In the genomic region with DNA sequence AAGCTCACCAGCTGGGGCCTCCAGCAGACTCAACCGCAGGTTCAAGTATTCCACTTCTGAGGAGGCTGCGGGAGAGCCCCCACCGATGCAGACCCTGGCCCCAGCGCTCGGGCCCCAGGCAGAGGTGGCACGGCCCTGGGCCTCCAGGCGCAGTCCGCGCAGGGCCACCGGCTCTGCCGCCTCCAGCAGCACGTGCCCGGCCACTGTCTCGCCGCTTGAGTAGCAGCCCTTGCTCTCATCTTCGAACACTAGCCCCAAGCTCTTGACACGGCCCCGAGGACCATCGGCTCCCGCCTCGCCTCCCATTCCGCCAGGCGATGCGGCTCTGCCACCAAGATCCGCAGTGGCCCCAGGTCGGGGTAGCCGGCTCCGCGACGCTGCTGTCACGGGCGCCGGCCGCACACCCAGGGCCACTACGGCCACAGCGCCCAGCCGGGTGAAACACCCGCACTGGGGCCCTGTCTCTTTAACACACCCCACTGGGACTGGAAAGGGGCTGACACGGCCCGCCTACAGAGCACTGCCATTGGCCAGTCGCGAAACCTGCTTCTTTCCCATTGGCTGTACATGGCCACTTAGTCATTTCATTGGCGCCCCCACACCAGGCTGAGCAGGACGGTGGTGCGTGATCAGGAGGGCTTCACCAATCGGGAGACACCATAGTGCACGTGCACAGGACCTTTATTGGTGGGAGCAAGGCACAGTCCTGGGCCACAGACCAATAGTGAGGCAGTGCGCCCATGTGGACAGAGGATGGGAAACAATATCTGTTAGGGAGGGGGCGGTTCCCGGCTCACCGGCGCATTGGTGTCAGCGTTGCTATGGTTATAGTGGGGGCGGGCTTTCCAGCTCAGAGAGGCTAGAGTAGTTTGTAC, we compare ENCODE assay signal across 8 mouse cellular contexts. TPM values are rescaled to one million over a fixed set of nuclear protein-coding genes. Genes with fewer than 3 reads are reported as not detected.
DNase-seq lines count a peak whose midpoint lies in the region; ATAC-seq and TF ChIP-seq lines count a peak whose summit lies in the region.

TSS of gene Arrdc4 (minus strand) at position 481 of the 875 bp plus-strand sequence.

- H3K9me3 ChIP-seq in heart, embryonic 11.5 days (replicated peaks; ENCODE audit: control insufficient read depth, low read length) = no peaks in the 10 kb centered on the region
- no peaks in the 10 kb centered on the region for H3K9me3 ChIP-seq in kidney, embryonic 15.5 days (replicated peaks)
- H3K9me3 ChIP-seq in limb, embryonic 15.5 days = no peaks in the 10 kb centered on the region
- no peaks in the 10 kb centered on the region for H3K9me3 ChIP-seq in midbrain, postnatal 0 days (ENCODE audit: low read length)

- H3K4me1 ChIP-seq in brown adipose tissue, adult 24 weeks (ENCODE audit: control insufficient read depth, insufficient read depth, insufficient read length, low read length) = peaks cover 5% of the 10 kb centered on the region; the same call in 1 of the 2 replicates
- H3K4me1 ChIP-seq in heart, embryonic 11.5 days (ENCODE audit: control insufficient read depth, insufficient read depth, low read length) = peaks cover 6% of the 10 kb centered on the region
- peaks cover 26% of the 10 kb centered on the region for H3K4me1 ChIP-seq in kidney, embryonic 15.5 days
- H3K4me1 ChIP-seq in limb, embryonic 15.5 days = peaks cover 18% of the 10 kb centered on the region
- H3K4me1 ChIP-seq in midbrain, postnatal 0 days (ENCODE audit: insufficient read depth, low read length) = peaks cover 17% of the 10 kb centered on the region; the same call in 1 of the 2 replicates

- DNase-seq in 3134 (ENCODE audit: extremely low read depth, insufficient read length, low spot score) = peak; percentile 1
- DNase-seq in midbrain, postnatal 0 days (ENCODE audit: low spot score) = peak; percentile 100
- peak; percentile 71 to 73 for DNase-seq in spleen, postnatal 14 days (ENCODE audit: low spot score in 2 of 2)

- H3K4me2 ChIP-seq in heart, embryonic 11.5 days = peak within 1 kb of the TSS; percentile 92
- H3K4me2 ChIP-seq in kidney, embryonic 15.5 days = peak within 1 kb of the TSS; percentile 73
- peak within 1 kb of the TSS; percentile 86 for H3K4me2 ChIP-seq in limb, embryonic 15.5 days
- peak within 1 kb of the TSS; percentile 80 for H3K4me2 ChIP-seq in midbrain, postnatal 0 days (ENCODE audit: low read depth, low read length, poor library complexity, severe bottlenecking)

- no peaks in the 10 kb centered on the region for H3K27me3 ChIP-seq in heart, embryonic 11.5 days (ENCODE audit: control insufficient read depth, insufficient read depth, low read length)
- no peaks in the 10 kb centered on the region for H3K27me3 ChIP-seq in kidney, embryonic 15.5 days
- H3K27me3 ChIP-seq in limb, embryonic 15.5 days = no peaks in the 10 kb centered on the region
- H3K27me3 ChIP-seq in midbrain, postnatal 0 days (ENCODE audit: insufficient read depth, low read length) = no peaks in the 10 kb centered on the region

- under 1% methylated on average over 54 of the region's 54 CpGs for WGBS in heart, embryonic 11.5 days (ENCODE audit: insufficient replicate concordance)
- under 1% methylated on average over 54 of the region's 54 CpGs for WGBS in kidney, embryonic 15.5 days
- under 1% methylated on average over 54 of the region's 54 CpGs for WGBS in limb, embryonic 15.5 days
- under 1% methylated on average over 54 of the region's 54 CpGs for WGBS in midbrain, postnatal 0 days

- H3K36me3 ChIP-seq in heart, embryonic 11.5 days (ENCODE audit: control insufficient read depth, insufficient read depth, low read length) = no peaks in the 10 kb centered on the region
- peaks cover 13% of the 10 kb centered on the region for H3K36me3 ChIP-seq in kidney, embryonic 15.5 days
- peaks cover 8% of the 10 kb centered on the region for H3K36me3 ChIP-seq in limb, embryonic 15.5 days
- 0 out of 2 replicates have a peak, but pooled peaks cover 5% of the 10 kb centered on the region for H3K36me3 ChIP-seq in midbrain, postnatal 0 days (ENCODE audit: insufficient read depth, low read length)

- H3K9ac ChIP-seq in heart, embryonic 11.5 days (ENCODE audit: low read depth, low read length) = peak within 1 kb of the TSS; percentile 79
- peak within 1 kb of the TSS; percentile 77 for H3K9ac ChIP-seq in kidney, embryonic 15.5 days
- H3K9ac ChIP-seq in limb, embryonic 15.5 days = peak within 1 kb of the TSS; percentile 83
- peak within 1 kb of the TSS; percentile 100 for H3K9ac ChIP-seq in midbrain, postnatal 0 days (replicated peaks; ENCODE audit: low read length, poor library complexity, severe bottlenecking)

- peak within 1 kb of the TSS; percentile 74 for H3K4me3 ChIP-seq in brown adipose tissue, adult 24 weeks (ENCODE audit: insufficient read depth, low read depth, low read length)
- H3K4me3 ChIP-seq in heart, embryonic 11.5 days (ENCODE audit: low read depth, low read length) = peak within 1 kb of the TSS; percentile 78
- H3K4me3 ChIP-seq in kidney, embryonic 15.5 days (replicated peaks) = peak within 1 kb of the TSS; percentile 90
- peak within 1 kb of the TSS; percentile 90 for H3K4me3 ChIP-seq in limb, embryonic 15.5 days
- peak within 1 kb of the TSS; percentile 94 for H3K4me3 ChIP-seq in midbrain, postnatal 0 days (ENCODE audit: low read depth, low read length)

- TF ChIP-seq CTCF in midbrain, postnatal 0 days (IDR thresholded peaks at IDR 0.05) = 0 out of 2 replicates have a peak, but pooled peaks have one; percentile 13

- peak within 1 kb of the TSS; percentile 61 for H3K27ac ChIP-seq in brown adipose tissue, adult 24 weeks (replicated peaks; ENCODE audit: low read depth, low read length)
- H3K27ac ChIP-seq in heart, embryonic 11.5 days (ENCODE audit: low read depth, low read length) = peak within 1 kb of the TSS; percentile 57; the same call in 1 of the 2 replicates
- H3K27ac ChIP-seq in kidney, embryonic 15.5 days = peak within 1 kb of the TSS; percentile 88
- H3K27ac ChIP-seq in limb, embryonic 15.5 days = peak within 1 kb of the TSS; percentile 83
- peak within 1 kb of the TSS; percentile 97 for H3K27ac ChIP-seq in midbrain, postnatal 0 days (ENCODE audit: low read depth, low read length)

- peak; percentile 83 for ATAC-seq in erythroid progenitor cell, adult 5-6 weeks (replicated peaks; ENCODE audit: low FRiP score, poor library complexity, severe bottlenecking)
- peak; percentile 100 for ATAC-seq in heart, embryonic 11.5 days (replicated peaks; ENCODE audit: insufficient number of reproducible peaks, low FRiP score, low TSS enrichment)
- peak; percentile 100 for ATAC-seq in kidney, embryonic 15.5 days (replicated peaks; ENCODE audit: low FRiP score)
- peak; percentile 100 for ATAC-seq in limb, embryonic 15.5 days (ENCODE audit: insufficient number of reproducible peaks, low FRiP score, low TSS enrichment, low read depth)
- ATAC-seq in midbrain, postnatal 0 days (ENCODE audit: low FRiP score) = peak; percentile 100

RNA-seq across cellular contexts. Expression of gene Arrdc4, which starts in this region (rescaled TPM):
- 6.5 and 10.9 TPM in 2 replicates for polyA plus RNA-seq in brown adipose tissue, adult 24 weeks (2012; ENCODE audit: insufficient read depth, insufficient read length, missing spikeins)
- total RNA-seq in erythroid progenitor cell, adult 5-6 weeks (2015; ENCODE audit: low replicate concordance) = 2.9 and 5.4 TPM in 2 replicates
- total RNA-seq in erythroid progenitor cell, adult 5-6 weeks (2017; ENCODE audit: low replicate concordance) = 2.5 and 3.0 TPM in 2 replicates
- 12.5 and 15.0 TPM in 2 replicates for polyA plus RNA-seq in heart, embryonic 11.5 days (2014; fragmentation: Nextera tagmentation; extraction: Ambion mirVana)
- polyA plus RNA-seq in kidney, embryonic 15.5 days (2015; fragmentation: Nextera tagmentation; extraction: Ambion mirVana) = 27.2 and 27.6 TPM in 2 replicates
- 17.4 and 19.7 TPM in 2 replicates for polyA plus RNA-seq in limb, embryonic 15.5 days (2015; fragmentation: Nextera tagmentation; extraction: Ambion mirVana)
- total RNA-seq in midbrain, postnatal 0 days (2014; rRNA removed) = 54.3 and 57.8 TPM in 2 replicates
- 45.4 and 57.2 TPM in 2 replicates for polyA plus RNA-seq in midbrain, postnatal 0 days (2015; fragmentation: Nextera tagmentation; extraction: Ambion mirVana)

Comparison
In these comparisons a context has a peak if more than half of its experiments do, and no peak if none do; other contexts are left out.
1. Peak in every context shown above with its lines: DNase-seq, ATAC-seq, H3K4me3 ChIP-seq and H3K27ac ChIP-seq.
2. DNase-seq: peak in every context shown above with its lines; median percentile 100 in midbrain, postnatal 0 days; 72 in spleen, postnatal 14 days; 1 in 3134.